Mouse (Mus musculus) urinary bladder, adult 18-20 months (tissue): ENCODE results near the gene Fgf10.

Experiments used
- DNase-seq, 2 experiments: peaks; one replicate each; pipeline ENCODE4 v3.0.0; 2022; ENCODE audit warnings: low spot score in 2 of 2, mixed read lengths in 2 of 2

Fgf10 gene

GRCm38 (mm10) chr13:118716726-118717125 lies 47.1 kb downstream of the Fgf10 start:
- no peak for DNase-seq

DNA sequence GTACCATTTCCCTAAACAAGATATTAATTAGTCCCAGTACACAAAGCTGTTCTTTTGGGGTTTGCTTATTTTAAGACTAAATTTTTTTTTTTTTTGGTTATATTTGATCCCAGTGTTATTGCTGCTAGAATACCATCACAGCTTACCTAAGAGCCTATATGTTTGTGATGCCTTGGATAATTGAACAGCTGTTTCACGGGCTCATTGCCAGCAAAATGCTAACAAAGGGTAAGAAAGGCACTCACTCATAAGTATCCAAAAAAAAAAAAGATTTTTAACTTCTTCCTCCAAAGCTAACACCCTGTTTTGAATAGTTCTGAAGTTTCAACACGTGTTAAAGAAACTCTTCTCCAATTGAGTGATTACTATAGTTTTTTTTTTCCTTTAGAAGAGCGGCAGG lies 48.8 kb downstream of the Fgf10 start:
- no peak for DNase-seq

- DNase-seq = no peak
These were observed 52.1 kb downstream of the Fgf10 start for GRCm38 (mm10) chr13:118721668-118722067.

- DNase-seq = no peak
These were observed 62.4 kb downstream of the Fgf10 start for GRCm38 (mm10) chr13:118731850-118732552.

GRCm38 (mm10) chr13:118739854-118740411 lies 70.3 kb downstream of the Fgf10 start:
- DNase-seq = no peak

DNA sequence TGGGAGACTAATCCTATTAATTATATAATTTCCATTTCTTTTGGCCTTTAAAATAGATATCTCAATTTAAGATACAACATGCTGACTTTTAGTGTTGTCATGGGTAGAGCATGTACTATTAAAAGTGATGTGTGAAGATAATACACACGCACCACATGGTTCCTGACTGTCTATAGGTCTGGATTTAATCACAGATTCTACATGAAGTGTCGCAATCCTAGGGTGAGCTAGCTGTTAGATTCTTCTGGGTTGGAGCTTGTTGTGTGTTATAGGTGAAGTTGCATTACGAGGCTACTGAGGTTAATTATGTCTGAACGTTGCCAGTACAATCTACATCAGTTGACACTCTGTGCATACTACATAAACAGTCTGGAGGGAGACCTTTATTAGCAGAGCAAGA lies 73.2 kb downstream of the Fgf10 start:
- no peak for DNase-seq

GRCm38 (mm10) chr13:118744806-118745205 lies 75.2 kb downstream of the Fgf10 start:
- DNase-seq = no peak

- no peak for DNase-seq
These were observed 76.8 kb downstream of the Fgf10 start for GRCm38 (mm10) chr13:118746427-118746826.

DNA sequence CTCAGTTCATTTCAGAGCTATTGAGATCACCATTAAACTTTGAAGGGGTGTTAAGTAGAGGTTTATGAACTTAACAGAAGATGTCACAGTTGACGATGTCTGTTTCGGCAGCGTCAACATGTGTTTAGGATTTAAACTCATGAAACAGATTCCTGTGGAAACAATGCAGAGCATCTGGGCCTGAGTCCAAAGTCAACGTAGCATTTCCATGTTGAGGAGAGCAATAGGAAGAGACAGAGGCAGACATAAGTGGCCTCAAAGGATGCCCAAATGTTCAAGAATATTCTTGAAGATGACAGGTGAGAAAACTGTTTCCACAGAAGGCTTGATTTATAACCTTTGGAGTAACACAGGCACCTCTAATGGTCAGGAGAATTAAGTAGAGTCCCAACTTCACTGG lies 84.4 kb downstream of the Fgf10 start:
- no peak for DNase-seq

DNA sequence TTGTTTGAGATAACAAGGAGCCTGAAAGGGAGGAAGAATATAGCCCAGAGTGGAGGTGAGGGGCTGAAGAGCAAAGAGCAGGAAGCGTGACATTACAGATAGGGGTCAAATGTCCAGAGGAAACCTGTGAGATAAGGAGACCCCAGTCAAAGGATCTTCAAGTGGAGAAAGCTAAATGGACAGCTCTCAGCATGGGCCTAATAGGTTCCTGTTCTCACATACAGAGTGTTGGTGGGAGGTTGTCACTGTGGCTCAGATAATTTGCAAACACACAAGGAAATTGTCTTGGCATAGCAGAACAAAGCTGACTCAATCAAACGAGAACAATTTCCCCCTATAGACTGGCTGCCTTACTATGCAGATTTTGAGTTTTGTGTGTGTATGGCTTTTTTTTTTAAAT lies 89.4 kb downstream of the Fgf10 start:
- DNase-seq = no peak

- DNase-seq = no peak
These were observed 93.4 kb downstream of the Fgf10 start for GRCm38 (mm10) chr13:118762982-118763381.

GRCm38 (mm10) chr13:118772188-118772587 lies 102.6 kb downstream of the Fgf10 start:
- DNase-seq = no peak

GRCm38 (mm10) chr13:118775148-118775547 lies 105.6 kb downstream of the Fgf10 start:
- no peak for DNase-seq

DNA sequence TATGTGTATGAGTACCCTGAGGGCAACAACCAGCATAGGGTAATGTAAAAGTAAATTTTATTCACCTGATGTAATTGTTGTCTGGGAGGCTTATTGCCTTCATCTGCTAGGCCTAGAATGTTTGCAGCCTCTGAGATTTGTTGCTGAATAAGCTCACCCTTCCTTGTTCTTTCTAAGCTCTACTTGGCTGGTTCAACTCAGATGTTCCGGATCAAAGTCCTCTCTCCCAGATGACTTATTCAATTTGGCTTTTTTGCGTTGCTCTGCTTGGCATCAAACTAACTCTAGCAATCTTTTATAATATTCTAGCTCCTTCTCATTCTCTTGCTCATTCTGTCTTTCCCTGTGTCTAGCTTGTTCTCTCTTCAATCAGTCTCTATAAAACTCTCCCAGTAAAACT lies 109.6 kb downstream of the Fgf10 start:
- no peak for DNase-seq

DNA sequence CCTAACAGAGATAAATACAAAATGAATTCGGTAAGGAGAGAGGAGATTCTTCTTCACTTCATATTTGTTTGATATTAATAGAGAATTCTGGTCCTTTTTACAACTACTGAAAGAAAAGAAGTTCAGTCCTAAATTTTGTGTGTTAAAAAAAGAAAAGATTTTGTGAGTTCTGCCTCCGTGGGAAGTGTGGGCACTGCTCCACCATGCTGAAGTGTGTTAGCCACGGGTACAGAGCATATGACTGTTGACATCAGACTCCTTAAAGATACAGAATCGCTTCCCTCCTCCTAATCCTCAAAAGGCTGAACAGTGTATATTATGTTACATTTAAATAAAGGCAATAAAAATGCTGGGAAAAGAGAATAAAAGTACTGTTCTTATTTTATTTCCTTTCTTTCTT lies 122.2 kb downstream of the Fgf10 start:
- no peak for DNase-seq

GRCm38 (mm10) chr13:118792198-118792597 lies 122.6 kb downstream of the Fgf10 start:
- no peak for DNase-seq

- DNase-seq = no peak
These were observed 130.6 kb downstream of the Fgf10 start for GRCm38 (mm10) chr13:118800176-118800575.

- DNase-seq = no peak
These were observed 137.1 kb downstream of the Fgf10 start for GRCm38 (mm10) chr13:118806662-118807061.

DNA sequence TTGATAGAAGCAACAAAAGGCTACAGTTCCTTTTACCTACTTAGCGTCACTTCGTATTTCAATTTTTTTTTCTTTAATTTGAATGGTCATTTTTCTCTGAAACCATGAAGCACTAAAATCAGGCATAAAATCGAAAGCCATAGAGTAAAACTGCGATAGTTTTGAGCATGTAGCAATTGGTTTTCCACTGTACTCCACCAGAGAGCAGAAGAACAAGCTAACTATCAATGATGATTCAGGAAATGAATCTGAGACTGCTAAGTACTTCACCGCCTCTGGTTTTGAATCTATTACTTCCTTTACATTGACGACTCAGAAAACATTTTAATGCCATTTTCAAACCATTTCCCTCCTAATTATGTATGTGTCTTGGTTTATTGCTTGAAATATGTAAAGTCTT lies 150.2 kb downstream of the Fgf10 start:
- no peak for DNase-seq

DNA sequence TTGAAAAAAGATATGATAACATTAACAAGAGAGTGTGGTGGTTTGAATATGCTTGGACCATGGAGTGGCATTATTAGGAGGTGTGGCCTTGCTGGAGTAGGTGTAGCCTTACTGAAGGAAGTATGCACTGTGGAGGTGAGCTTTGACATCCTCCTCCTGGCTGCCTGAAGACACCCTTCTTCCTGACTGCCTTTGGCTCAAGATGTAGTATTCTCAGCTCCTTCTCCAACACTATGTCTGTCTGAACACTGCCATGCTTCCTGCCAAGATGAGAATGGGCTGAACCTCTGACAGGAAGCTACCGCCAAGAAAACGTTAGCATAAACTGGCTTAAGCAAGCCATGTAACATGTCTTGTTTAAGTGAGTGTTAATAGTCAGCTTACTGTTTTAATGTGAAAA lies 153.5 kb downstream of the Fgf10 start:
- no peak for DNase-seq

- DNase-seq = no peak
These were observed 155.5 kb downstream of the Fgf10 start for GRCm38 (mm10) chr13:118825102-118825501.

DNA sequence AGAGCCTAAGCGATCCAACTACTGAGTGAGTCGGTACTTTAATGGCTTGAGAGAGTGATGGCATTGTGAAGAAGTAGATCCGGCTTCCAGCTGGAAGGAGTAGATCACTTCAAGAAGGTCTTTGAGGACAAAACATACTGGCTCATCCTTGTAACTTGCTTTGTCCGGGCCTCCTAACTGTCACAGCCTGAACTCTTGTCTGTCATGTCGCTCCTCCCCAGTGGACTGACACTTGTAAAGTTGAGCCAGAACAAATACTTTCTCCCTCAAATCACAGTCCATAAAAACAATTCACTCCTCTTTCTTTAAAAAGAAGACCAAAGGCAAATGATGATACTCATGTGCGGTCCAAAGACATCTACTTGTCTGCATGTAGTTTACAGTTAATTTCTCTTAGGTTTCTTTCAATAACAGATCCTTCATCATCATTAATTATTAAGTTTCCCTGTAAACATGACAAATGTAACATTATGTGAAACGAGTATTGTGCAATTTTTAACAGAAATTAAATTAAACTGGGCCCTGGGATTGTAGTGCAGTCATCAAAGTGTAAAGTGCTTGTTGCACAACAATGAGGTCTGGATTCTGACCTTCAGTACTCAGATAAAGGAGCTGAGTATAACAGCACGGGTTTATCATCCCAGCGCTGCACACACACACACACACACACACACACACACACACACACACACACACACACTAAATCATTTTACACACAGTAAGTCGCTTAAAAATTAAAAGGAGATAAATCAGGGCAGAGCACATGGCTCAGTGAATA lies 159.2 kb downstream of the Fgf10 start:
- DNase-seq = no peak

GRCm38 (mm10) chr13:118834021-118834420 lies 164.4 kb downstream of the Fgf10 start:
- no peak for DNase-seq
